Mouse (Mus musculus) layer of hippocampus, adult 9-11 months (tissue): ENCODE measurements around the gene Plekhb1.
A peak's percentile ranks its signal among the peaks of the same experiment; 100 is the strongest.

Experiments used
- DNase-seq: peaks from one replicate; pipeline ENCODE4 v3.0.0; 2022

Plekhb1 gene

DNA sequence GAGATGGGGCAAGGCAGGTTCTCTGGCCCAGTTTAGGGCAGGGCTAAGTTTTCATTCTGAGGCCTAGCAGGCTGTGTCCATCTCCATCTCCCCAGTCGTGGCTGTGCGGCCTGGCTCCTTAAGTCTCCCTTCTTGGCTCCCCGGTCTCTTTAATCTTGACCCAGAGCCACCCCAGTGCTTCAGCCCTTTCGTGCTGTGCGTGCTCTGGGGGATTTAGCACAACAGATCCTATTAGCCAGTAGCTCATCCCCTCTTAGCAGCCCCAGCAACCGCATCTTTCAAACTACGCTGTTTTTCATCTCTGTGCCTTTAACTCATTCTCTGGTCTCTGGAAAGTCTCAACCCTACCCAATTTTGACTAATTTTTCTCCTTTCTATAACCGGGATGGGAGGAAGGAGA lies at the start of gene Plekhb1:
TSS of gene Plekhb1 (minus strand) at position 184 of the 400 bp plus-strand sequence.
- no peak for DNase-seq

DNA sequence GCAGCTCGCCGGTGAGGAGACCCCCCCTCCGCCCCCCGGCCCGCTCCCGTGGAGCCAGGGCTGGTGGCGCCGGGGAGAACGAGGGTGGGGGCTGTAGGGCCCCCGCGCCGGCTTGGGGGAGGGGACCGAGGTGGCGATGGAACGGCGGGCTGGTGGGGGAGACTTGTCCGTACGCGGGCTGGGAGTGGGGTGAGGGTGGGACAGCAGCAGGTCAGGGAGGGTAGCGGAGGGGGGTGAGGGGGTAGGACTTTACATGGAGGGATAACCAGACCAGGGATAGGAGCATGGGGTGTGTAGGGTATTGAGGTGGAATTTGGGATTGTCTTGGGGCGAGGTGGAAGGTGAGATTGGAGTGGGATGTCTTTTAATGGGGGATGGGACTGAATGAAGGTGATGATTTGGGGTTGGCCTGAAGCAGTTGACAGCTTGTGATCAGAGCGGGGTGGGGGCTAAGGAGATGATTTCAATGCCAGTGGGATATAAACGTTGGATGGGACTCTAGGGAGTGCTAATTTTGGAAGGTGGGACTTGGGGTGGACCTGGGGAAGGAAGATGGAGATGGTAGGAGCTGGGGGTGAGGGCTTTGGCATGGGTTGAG lies 44.8 kb upstream of the Plekhb1 start:
- peak; percentile 9 for DNase-seq

DNA sequence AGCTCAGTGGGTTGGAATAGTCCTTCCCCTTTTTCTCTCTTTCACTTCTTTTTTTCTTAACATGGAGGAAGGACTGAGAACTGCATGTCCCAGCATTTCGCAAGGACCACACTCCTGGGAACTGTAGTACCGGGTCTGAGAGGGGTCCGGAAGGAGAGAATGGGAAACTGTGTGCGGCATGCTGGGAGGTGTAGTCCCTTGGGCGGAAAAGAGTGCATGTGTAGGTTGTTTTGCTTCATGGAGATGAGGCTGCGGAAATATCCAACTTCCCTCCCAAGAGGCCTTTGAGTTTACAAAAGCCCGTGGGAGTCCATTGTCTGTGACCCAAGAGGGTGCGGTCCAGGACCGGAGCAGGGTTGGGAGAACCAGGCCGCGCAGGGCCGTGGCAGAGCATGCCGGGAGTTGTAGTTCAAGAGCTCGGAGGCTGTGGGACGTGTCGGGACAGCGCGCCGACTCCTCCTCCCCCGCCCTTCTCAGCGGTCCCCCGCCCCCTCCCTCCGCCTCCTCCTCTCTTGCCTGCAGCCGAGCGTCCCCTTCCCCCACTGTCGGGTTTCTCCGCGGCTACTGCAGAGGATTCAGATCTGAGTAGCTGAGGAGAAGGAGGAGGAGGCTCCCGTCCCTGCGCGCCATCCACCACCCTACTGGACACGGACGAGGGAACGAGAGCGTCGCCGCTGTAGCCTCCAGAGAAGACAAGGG lies 44.1 kb upstream of the Plekhb1 start, which contains the start of gene Fam168a:
TSS of gene Fam168a (plus strand) at position 493 of the 699 bp plus-strand sequence.
- peak; percentile 97 for DNase-seq

DNA sequence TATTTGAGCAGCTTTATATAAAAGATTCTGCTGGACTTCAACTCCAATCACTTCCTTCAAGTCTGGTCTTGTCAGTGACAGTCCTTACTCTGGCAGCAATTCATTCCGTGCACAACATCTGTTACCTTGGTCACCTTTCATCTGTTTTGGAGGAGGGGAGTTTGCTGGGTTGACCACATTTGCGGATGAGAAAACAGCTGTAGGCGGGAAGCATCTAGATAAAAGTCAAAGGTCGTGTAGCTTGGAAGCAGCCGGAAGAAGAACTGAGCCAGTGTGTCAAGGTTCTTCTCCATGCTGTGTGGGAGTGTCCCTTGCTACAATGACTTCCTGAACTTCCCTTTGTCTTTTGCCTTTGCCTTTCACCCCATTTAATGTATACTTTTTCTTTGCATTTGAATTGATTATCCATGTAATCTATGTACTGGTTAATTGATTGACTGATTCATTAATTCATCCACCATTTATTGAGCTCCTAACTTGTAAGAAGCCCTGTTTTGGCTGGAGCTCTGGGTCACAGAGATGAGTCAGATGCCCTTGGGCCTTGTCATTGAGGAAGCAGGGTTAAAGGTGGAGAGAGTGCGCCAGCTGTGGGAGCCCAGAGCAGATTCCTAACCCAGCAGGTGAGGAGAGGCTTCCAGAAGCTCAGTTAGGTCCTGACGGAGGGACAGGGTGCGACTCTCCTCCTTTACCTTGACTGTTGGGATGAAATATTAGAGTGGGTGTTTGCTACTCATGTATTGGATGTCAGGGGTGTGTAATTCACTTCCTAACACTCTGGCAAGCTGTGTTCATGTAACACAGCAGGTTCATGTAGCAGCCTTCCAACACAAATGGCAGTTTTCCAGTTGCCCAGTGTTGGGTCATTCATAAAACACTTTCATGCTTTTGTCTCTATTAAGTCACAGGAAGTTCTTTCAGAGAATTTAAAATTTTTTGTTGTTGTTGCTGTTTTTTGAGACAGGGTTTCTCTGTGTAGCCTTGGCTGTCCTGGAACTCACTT lies 37.9 kb upstream of the Plekhb1 start:
- DNase-seq: no peak

DNA sequence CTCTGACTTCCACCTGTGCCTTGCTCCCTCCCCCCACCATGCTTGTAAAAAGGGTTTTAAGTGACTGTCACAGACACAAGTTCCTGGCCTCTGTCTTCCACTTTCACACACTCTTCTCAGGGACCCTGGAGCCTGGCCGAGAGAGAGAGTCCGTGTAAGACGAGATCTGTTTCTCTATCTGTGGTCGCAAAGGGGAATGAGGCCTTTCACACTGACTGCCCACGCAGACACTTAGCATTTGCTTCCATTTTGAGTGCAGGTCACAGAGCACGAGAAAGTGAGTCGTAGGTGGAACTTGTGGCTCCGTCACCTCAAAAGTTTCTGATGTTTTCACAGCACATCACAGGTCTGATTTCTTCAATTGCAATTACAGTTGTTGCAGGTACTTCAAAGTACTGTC lies 31.0 kb upstream of the Plekhb1 start:
- no peak for DNase-seq

DNA sequence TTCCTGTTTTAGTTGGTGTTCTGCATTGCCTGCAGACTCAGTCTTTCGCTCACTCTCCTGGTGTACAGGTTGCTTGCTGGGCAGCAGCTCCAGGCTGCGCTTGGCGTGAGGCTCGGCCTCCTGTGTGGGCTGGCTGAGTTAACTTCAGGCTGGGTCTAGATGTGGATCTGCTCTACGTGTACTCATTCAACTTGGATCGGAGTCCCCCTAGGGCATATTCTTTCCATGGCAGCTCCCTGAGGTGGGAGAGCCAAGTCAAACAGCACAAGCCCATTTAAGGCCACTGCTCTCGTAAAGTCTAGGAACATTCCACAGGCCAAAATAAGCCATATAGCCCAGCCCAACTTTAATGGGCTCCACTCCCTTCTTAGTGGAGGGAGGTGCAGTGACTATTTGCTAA lies 26.3 kb upstream of the Plekhb1 start:
- DNase-seq: no peak

DNA sequence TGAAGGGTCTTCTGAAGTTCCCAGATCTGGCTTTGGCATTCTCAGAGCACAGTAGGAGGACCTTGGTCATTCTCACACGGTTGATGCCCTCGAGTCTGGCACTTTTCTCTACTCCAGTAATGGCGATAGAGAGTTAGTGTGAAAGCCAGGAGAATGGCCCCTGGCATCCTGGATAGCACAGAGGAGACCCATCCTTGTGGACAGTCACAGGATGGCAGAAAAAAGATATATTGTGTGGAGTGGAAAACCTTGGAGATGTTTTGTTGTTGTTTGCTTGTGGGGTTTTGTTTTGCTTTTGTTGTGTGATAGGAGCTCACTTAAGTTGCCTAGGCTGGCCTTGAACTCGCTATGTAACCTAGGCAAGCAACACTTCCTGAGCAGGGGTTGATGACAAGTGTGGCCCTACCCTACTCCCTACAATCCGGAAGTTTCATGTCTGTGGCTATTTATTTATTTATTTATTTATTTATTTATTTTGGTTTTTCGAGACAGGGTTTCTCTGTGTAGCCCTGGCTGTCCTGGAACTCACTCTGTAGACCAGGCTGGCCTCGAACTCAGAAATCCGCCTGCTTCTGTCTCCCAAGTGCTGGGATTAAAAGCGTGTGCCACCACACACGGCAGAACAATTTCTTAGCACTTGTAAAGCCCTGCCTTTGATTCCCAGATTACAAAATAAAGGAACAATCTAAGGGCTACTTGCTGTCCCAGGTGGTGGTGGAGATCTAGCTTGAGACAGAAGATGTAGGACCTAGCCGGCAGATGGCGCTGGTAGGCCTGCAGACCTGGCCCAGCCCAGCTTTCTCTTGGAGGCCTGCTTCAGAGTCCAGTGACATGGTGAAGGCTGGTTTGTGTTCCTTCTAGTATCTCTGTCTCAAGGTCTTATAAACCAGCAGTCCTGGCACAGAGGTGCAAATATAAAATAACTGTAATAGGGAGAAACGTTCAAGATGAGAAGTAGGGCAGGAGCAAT lies 23.1 kb upstream of the Plekhb1 start:
- DNase-seq: peak; percentile 29

DNA sequence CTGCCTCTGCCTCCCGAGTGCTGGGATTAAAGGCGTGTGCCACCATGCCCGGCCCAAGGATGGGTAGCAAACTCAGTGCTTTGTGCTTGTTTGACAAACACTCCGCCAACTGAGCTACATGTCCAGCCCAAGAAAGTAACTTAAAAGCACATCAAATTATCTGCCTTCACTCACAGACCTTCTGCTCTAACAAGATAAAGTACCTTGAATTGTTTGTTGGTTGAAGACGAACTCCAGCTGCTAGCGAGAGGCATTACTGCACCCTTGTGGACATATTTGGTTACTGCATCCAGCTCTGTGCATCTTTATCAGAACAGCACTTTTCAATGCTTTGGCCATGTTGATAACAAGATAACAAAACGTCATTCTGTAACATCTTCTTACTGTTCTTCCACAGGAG lies 22.3 kb upstream of the Plekhb1 start:
- DNase-seq: peak; percentile 34

DNA sequence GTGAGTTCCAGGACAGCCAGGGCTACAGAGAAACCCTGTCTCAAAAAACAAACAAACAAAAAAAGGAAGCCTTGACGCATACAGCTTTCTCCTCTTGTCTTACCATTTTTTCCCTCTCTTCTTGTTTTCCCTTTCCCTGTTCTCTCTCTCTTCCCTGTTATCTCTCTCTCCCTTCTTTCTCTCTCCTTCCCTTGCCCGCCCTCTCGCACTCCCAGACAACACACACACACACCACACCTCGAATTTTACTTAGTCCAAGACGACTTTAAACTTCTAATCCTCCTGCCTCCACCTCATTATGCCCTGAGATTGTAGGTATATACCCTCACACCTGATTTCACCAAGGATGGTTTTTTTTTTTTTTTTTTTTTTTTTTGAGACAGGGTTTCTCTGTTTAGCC lies 21.9 kb upstream of the Plekhb1 start:
- DNase-seq: no peak

DNA sequence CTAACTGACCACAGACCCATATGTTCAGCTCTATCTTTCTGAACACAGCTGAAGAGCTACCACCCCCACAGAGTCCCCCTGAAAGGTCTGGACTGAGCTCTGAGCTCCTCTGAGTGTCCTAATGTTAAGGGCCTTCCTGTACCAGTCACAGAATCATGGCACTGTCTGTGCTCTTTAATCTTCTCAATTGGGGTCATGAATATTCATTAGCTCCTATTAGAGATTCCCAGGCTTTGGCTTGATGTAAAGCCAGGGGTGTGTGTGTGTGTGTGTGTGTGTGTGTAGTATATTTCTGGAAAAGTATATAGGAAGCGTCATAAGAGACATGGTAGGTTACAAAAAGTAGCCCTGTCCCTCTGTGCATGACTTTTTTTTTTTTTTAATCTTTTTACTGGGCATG lies 21.0 kb upstream of the Plekhb1 start:
- DNase-seq: no peak

DNA sequence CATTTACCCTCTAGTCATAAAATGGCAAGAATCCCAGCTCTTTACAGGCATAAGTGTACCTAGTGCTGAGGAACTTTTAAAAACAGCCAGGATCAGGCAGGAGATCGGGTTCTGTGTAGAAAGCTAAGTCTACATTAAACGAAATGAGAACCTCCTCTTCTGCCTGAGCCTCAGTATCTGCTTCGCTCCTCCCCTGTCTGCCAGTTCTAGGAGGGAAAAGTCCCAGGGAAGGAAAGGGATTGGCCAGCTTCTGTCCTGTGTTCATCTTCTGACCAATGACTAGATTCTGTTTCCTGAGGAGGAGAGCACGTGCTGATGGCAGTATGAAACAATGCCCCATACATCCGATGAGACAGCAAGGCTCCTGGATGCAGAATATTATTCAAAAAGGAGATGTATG lies 18.9 kb upstream of the Plekhb1 start:
- DNase-seq: no peak

DNA sequence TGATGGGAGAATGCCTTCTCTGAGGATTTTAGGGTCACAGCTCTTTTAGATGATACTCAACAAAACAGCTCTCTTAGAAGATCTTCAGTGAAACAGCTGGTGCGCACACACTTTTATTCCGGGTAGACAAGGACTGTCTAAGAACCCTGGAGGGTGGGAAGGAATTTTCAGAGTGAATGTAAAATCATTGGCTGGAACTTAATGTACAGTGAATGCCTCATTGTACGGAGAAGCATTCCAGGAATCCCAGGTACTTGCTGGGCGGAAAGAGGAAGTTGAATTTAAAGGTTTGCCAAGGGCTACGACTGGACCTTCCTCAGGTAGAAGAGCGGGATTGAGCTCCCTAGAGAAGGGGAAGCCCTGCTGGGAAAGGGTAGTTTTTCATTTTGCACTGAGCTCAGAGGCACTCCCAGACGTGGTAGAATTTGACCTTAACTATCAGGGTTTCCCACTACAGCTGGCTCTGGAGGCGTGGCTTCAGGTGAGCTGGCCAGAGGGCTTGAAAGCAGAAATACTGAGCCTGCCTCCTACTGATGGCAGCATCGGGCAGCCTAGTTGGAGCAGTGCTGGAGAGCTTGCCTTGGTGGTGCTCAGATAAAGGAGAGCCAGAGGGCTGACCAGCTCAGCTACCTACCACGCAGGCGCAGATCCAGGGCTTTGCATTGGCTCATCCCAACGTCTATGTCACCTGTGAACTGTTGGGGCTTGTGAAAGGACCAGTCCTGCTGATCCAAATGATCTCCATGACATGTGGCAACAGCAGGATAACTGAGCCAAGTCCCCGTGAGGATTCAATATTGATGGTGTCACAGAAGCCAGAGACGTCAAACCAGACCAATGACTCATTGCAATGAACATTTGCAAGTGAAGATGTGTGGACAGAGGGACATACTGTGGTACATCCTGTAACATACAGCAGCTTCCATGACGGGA lies 17.0 kb upstream of the Plekhb1 start:
- no peak for DNase-seq

DNA sequence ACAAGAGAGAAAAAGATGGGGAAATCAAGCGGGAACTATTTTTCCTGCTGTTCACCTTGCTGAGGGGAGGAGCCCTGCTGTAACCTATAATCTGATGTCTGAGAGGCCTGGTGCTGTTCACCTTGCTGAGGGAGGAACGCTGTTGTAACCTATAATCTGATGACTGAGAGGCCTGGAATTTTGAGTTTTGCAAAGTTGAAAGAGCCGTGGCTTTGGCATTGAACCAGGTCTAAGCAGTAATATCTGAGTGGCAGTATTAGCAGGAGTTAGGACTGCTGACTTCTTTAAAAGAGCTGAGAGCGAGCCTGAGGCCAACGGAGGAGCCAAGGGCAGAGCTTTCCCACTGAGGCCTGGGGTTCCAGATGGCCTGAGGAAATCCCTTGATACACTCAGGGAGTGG lies 15.8 kb upstream of the Plekhb1 start:
- DNase-seq: no peak

DNA sequence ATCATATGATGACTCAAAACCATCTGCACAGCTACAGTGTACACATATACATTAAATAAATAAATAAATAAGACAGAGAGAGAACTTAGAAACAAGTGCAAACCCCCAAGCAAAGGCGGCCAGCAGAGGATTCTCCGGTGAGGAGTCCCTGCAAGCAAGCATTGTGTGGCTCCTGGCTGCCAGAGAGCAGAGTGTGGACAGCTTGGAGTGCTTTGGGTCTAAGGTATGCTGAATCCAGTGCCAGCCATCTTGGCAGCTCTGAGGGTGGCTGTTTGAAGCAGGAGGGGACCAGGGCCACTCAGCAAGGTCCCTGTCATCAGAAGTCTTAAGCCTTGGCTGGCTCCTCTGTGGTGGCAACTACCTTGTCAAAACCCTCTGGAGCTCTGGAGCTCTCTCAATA lies 12.7 kb upstream of the Plekhb1 start:
- DNase-seq: no peak

DNA sequence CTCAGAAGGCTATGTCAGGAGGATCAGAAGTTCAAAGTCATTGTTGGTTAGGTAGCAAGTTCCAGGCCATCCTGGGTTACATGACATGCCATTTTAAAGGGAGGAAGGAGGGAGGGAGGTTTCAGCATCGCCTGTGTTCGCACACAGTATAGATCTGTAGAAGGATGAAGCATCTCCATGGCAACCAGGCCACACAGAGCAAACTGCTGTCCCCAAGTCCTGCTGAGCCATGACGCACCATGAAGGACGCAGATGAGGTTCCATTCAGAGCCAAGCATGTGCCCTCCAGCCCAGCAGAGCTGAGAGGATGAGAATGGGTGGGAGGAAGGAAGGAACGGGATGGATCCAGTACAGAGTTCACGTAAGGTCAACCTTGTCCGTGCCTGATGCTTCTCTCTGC lies 11.2 kb upstream of the Plekhb1 start:
- DNase-seq: no peak

DNA sequence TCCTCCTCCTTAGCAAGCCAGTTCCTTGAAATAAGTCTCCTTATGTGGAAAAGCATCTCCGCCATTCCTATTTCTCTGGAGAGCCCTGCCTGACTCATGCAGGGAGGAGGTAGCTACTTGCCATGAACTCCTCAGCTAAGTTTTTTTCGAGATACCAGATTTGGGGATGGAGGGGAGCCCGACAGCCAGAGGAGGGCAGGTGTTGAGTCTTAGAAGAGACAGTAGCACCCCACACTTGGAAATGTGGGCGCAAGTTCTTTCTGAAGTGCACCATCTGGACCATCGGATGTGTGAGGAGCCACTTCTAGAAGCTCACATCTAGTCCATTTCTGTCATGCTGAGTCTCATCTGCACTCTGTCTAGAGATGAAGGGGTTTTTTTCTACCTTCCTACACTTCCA lies 8.4 kb upstream of the Plekhb1 start:
- DNase-seq: no peak

DNA sequence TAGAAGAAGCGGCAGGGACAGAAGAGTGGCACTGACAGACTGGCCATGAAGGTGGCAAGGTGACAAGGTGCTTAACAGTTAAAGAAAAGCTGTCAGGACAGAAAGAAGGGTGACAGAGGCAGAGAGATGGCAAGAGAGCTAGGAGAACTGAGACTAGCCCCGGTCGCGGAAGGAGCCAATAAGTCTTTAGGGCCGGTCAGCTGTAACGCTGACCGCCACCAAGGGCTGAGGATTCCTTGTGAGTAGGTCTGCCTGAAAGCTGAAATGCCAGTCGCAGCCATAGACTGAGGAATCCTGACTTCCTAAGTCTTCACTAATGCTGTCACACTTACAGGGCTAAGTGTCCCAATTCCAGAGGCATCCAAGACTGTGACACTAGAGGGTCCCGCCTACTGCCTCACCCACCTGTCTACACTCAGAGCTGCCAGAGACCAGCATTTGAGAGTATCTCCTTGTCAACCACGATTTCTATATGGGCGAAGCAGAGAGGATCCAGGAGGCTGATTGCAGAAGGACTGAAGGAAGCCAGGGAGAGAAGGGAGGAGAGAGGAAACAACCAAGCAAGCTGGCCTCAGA lies 1.6 kb upstream of the Plekhb1 start:
- no peak for DNase-seq

DNA sequence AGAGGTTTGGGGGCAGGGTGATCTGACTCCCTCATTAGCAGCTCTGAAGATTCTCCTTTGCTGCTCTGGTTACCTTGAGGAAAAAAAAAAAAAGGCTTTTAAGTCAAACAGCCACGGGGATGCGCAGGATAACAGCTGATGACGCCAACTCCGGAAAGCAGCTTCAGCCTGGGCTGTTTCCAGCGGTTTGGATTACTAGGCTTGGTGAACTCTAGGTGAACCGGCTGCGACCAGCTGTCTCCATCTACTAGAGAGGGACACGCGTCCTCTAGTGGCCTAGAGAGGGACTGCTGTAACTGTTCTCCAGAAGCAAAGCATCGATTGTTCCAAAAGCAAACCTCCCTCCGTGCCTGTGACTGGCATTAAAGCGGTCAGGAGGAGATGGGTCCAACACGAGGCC lies 976 bp upstream of the Plekhb1 start:
- DNase-seq: peak; percentile 90

DNA sequence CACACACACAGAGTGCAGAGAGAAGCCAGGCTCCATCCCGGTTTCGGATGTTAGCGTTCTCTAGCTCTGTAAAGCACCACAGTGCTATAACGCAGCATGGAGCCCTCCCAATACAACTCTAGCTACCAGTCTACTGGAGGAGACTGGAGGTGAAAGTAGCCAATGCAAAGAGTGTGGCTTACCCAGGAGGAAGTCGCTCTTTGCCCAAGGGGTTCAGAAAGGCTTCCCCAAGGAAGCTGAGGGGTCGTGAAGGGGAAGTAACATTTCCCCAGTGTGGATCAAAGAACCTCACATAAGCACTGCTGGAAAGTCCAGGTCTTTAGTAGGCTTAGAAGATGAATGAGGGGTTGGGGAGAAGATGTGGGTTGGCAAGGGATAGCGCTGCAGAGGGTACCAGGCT lies 950 bp downstream of the Plekhb1 start:
- DNase-seq: no peak

DNA sequence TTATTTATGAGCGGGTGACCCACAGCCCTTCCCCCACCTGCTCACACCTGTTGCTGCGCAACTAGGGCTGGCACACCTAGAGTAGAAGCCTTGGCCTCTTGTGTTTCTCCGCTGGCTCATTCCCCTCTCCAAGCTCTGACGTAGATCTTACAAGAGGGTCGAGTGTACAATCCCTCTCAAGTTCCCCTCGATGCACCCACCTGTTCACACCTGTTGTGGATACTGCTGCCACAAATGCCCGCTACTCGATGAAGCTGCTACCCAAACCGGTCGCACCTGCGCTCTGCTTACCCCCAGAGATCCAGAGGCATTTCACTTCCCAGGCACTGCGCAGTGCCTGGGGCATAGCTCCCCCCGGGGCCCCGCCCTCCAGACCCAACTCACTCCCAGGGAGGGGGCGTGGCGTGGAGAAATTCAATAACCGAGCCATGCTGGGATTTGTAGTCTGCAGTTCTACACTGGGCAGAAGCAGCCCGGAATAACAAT lies 4.1 kb downstream of the Plekhb1 start:
- peak; percentile 60 for DNase-seq

DNA sequence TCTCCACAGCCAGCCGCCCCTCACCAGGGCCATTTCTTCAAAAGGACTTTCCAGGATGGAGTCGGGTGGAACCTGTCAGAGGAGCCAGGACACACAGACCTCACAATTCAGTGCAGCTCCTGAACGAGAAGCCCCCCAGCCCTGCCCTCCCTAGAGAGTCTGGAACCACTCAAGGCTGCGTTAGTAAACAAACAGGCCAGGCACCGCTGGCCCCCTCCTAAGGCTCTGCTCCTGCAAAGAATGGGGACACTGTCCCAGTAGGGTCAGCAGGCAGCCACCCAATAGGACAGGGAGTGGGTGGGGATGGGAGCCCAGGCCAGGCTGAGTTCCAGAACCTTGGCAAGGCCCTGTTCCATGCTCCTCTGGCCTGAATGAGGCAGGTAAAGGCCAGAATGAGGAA lies 5.5 kb downstream of the Plekhb1 start:
- DNase-seq: peak; percentile 78
